Mouse (Mus musculus): ENCODE results near the gene Mea1. TPM values are rescaled to one million over a fixed set of nuclear protein-coding genes. Genes with fewer than 3 reads are reported as not detected.
A peak's percentile ranks its signal among the peaks of the same experiment; 100 is the strongest.

The Mea1 gene
- polyA plus RNA-seq, 1 experiment, result 1,562 TPM

GRCm38 (mm10) chr17:46651292-46651691, 27.3 kb upstream of the Mea1 start:
- no peak for TF ChIP-seq CTCF (IDR thresholded peaks at IDR 0.05; ENCODE audit: control insufficient read depth, insufficient read depth, insufficient replicate concordance, low read depth, low read length)
- no peak for TF ChIP-seq POLR2A (IDR thresholded peaks at IDR 0.05; ENCODE audit: control insufficient read depth, low read depth, low read length)
- H3K4me3 ChIP-seq (ENCODE audit: control insufficient read depth, low read depth, low read length), result peak overlapping the region; percentile 82
- H3K36me3 ChIP-seq (ENCODE audit: control insufficient read depth, insufficient read depth, low read length), result no peaks in the 10 kb centered on the region
- no peaks in the 10 kb centered on the region for H3K27me3 ChIP-seq (ENCODE audit: control insufficient read depth, insufficient read depth, low read length)
- no peak overlapping the region; the same call in 1 of the 2 replicates for H3K27ac ChIP-seq (ENCODE audit: control insufficient read depth, insufficient read depth, low read depth, low read length)
- H3K4me1 ChIP-seq (ENCODE audit: control insufficient read depth, insufficient read depth, low read length), result peaks cover 20% of the 10 kb centered on the region

GRCm38 (mm10) chr17:46651755-46652547, 26.6 kb upstream of the Mea1 start:
- TF ChIP-seq CTCF (IDR thresholded peaks at IDR 0.05; ENCODE audit: control insufficient read depth, insufficient read depth, insufficient replicate concordance, low read depth, low read length), result no peak
- no peak for TF ChIP-seq POLR2A (IDR thresholded peaks at IDR 0.05; ENCODE audit: control insufficient read depth, low read depth, low read length)
- H3K4me3 ChIP-seq (ENCODE audit: control insufficient read depth, low read depth, low read length), result no peak overlapping the region
- H3K36me3 ChIP-seq (ENCODE audit: control insufficient read depth, insufficient read depth, low read length), result no peaks in the 10 kb centered on the region
- no peaks in the 10 kb centered on the region for H3K27me3 ChIP-seq (ENCODE audit: control insufficient read depth, insufficient read depth, low read length)
- peaks cover 20% of the 10 kb centered on the region for H3K4me1 ChIP-seq (ENCODE audit: control insufficient read depth, insufficient read depth, low read length)
- H3K27ac ChIP-seq (ENCODE audit: control insufficient read depth, insufficient read depth, low read depth, low read length), result no peak overlapping the region

- H3K36me3 ChIP-seq (ENCODE audit: control insufficient read depth, insufficient read depth, low read length), result no peaks in the 10 kb centered on the region
- H3K27ac ChIP-seq (ENCODE audit: control insufficient read depth, insufficient read depth, low read depth, low read length), result no peak overlapping the region
- H3K4me3 ChIP-seq (ENCODE audit: control insufficient read depth, low read depth, low read length), result no peak overlapping the region
- H3K4me1 ChIP-seq (ENCODE audit: control insufficient read depth, insufficient read depth, low read length), result peaks cover 8% of the 10 kb centered on the region
- no peak for TF ChIP-seq POLR2A (IDR thresholded peaks at IDR 0.05; ENCODE audit: control insufficient read depth, low read depth, low read length)
- TF ChIP-seq CTCF (IDR thresholded peaks at IDR 0.05; ENCODE audit: control insufficient read depth, insufficient read depth, insufficient replicate concordance, low read depth, low read length), result no peak
- no peaks in the 10 kb centered on the region for H3K27me3 ChIP-seq (ENCODE audit: control insufficient read depth, insufficient read depth, low read length)
These were observed 22.5 kb upstream of the Mea1 start for GRCm38 (mm10) chr17:46656054-46656453.

GRCm38 (mm10) chr17:46661351-46661750, 17.2 kb upstream of the Mea1 start:
- H3K27me3 ChIP-seq (ENCODE audit: control insufficient read depth, insufficient read depth, low read length), result no peaks in the 10 kb centered on the region
- no peak for TF ChIP-seq POLR2A (IDR thresholded peaks at IDR 0.05; ENCODE audit: control insufficient read depth, low read depth, low read length)
- TF ChIP-seq CTCF (IDR thresholded peaks at IDR 0.05; ENCODE audit: control insufficient read depth, insufficient read depth, insufficient replicate concordance, low read depth, low read length), result no peak
- H3K4me1 ChIP-seq (ENCODE audit: control insufficient read depth, insufficient read depth, low read length), result no peaks in the 10 kb centered on the region; the same call in 1 of the 2 replicates
- no peaks in the 10 kb centered on the region for H3K36me3 ChIP-seq (ENCODE audit: control insufficient read depth, insufficient read depth, low read length)
- H3K27ac ChIP-seq (ENCODE audit: control insufficient read depth, insufficient read depth, low read depth, low read length), result no peak overlapping the region
- no peak overlapping the region for H3K4me3 ChIP-seq (ENCODE audit: control insufficient read depth, low read depth, low read length)

GRCm38 (mm10) chr17:46661981-46662380, 16.6 kb upstream of the Mea1 start:
- H3K4me1 ChIP-seq (ENCODE audit: control insufficient read depth, insufficient read depth, low read length), result no peaks in the 10 kb centered on the region; the same call in 1 of the 2 replicates
- no peak for TF ChIP-seq POLR2A (IDR thresholded peaks at IDR 0.05; ENCODE audit: control insufficient read depth, low read depth, low read length)
- no peak for TF ChIP-seq CTCF (IDR thresholded peaks at IDR 0.05; ENCODE audit: control insufficient read depth, insufficient read depth, insufficient replicate concordance, low read depth, low read length)
- no peak overlapping the region for H3K4me3 ChIP-seq (ENCODE audit: control insufficient read depth, low read depth, low read length)
- H3K36me3 ChIP-seq (ENCODE audit: control insufficient read depth, insufficient read depth, low read length), result no peaks in the 10 kb centered on the region
- no peaks in the 10 kb centered on the region for H3K27me3 ChIP-seq (ENCODE audit: control insufficient read depth, insufficient read depth, low read length)
- no peak overlapping the region for H3K27ac ChIP-seq (ENCODE audit: control insufficient read depth, insufficient read depth, low read depth, low read length)

GRCm38 (mm10) chr17:46662730-46663129, 15.9 kb upstream of the Mea1 start:
- Histone ChIP-seq H3K36me3 (ENCODE audit: control insufficient read depth, insufficient read depth, low read length) (peaks cover 2% of the 10 kb centered on the region; the same call in 1 of the 2 replicates), H3K4me1 (ENCODE audit: control insufficient read depth, insufficient read depth, low read length) (no peaks in the 10 kb centered on the region; the same call in 1 of the 2 replicates), H3K27me3 (ENCODE audit: control insufficient read depth, insufficient read depth, low read length) (no peaks in the 10 kb centered on the region), H3K4me3 (ENCODE audit: control insufficient read depth, low read depth, low read length) (no peak overlapping the region), H3K27ac (ENCODE audit: control insufficient read depth, insufficient read depth, low read depth, low read length) (no peak overlapping the region)
- TF ChIP-seq CTCF (IDR thresholded peaks at IDR 0.05; ENCODE audit: control insufficient read depth, insufficient read depth, insufficient replicate concordance, low read depth, low read length) (no peak), POLR2A (IDR thresholded peaks at IDR 0.05; ENCODE audit: control insufficient read depth, low read depth, low read length) (no peak)

GRCm38 (mm10) chr17:46667712-46668111, 10.9 kb upstream of the Mea1 start:
- Histone ChIP-seq H3K27ac (ENCODE audit: control insufficient read depth, insufficient read depth, low read depth, low read length) (no peak overlapping the region), H3K4me3 (ENCODE audit: control insufficient read depth, low read depth, low read length) (no peak overlapping the region), H3K27me3 (ENCODE audit: control insufficient read depth, insufficient read depth, low read length) (no peaks in the 10 kb centered on the region), H3K4me1 (ENCODE audit: control insufficient read depth, insufficient read depth, low read length) (no peaks in the 10 kb centered on the region; the same call in 1 of the 2 replicates), H3K36me3 (ENCODE audit: control insufficient read depth, insufficient read depth, low read length) (peaks cover 4% of the 10 kb centered on the region)
- no peak for TF ChIP-seq POLR2A (IDR thresholded peaks at IDR 0.05; ENCODE audit: control insufficient read depth, low read depth, low read length)
- no peak for TF ChIP-seq CTCF (IDR thresholded peaks at IDR 0.05; ENCODE audit: control insufficient read depth, insufficient read depth, insufficient replicate concordance, low read depth, low read length)
